Mouse (Mus musculus) hindbrain, embryonic 15.5 days (tissue): ENCODE results near the gene Ephb4. TPM values are rescaled to one million over a fixed set of nuclear protein-coding genes. Genes with fewer than 3 reads are reported as not detected.

Experiments
- ATAC-seq: fragments of 200-750 bp; cut with Nextera tagmentation; 2 replicates; pipeline ENCODE4 v1.8.0; 2017; ENCODE audit warnings: low read depth, moderate number of reproducible peaks, moderate TSS enrichment; ENCODE audit not compliant: low FRiP score
- H3K27ac ChIP-seq: fragments of 300-500 bp; sonication (generic); replicated peaks from 2 replicates; pipeline ENCODE4 v1.5.1; 2015; ENCODE audit warnings: mild to moderate bottlenecking, inconsistent platforms
- H3K27me3 ChIP-seq: fragments of 300-500 bp; sonication (generic); 2 replicates; pipeline ENCODE4 v1.6.1; 2015; ENCODE audit warnings: control low read depth, inconsistent platforms
- H3K36me3 ChIP-seq: fragments of 300-500 bp; sonication (generic); 2 replicates; pipeline ENCODE4 v1.6.1; 2015; ENCODE audit warnings: control low read depth, inconsistent platforms
- H3K4me1 ChIP-seq: fragments of 300-500 bp; sonication (generic); replicated peaks from 2 replicates; pipeline ENCODE4 v1.6.1; 2015; ENCODE audit warnings: control low read depth, inconsistent platforms
- H3K4me2 ChIP-seq: fragments of 300-500 bp; sonication (generic); 2 replicates; pipeline ENCODE4 v1.6.1; 2015; ENCODE audit warnings: moderate library complexity, mild to moderate bottlenecking, inconsistent platforms
- H3K4me3 ChIP-seq: fragments of 300-500 bp; sonication (generic); 2 replicates; pipeline ENCODE4 v1.5.1; 2015; ENCODE audit warnings: mild to moderate bottlenecking, inconsistent platforms
- H3K9ac ChIP-seq: fragments of 300-500 bp; sonication (generic); 2 replicates; pipeline ENCODE4 v1.6.1; 2015; ENCODE audit warnings: inconsistent platforms
- H3K9me3 ChIP-seq: fragments of 300-500 bp; sonication (generic); 2 replicates; pipeline ENCODE4 v1.6.1; 2016; ENCODE audit warnings: control low read depth, inconsistent platforms
- WGBS: fragments of 180-500 bp; shearing (Covaris S2); methylation state at CpG from one replicate; pipeline ENCODE4 v1.1.7; 2015; 5-methylcytosine and 5-hydroxymethylcytosine counted together
- polyA plus RNA-seq: library from polyadenylated mRNA; unstranded; fragments of >200 nt; fragmentation: Nextera tagmentation; extraction: Ambion mirVana; gene quantifications from 2 replicates; pipeline ENCODE4 v1.2.1, GENCODE M21; 2015

Ephb4 gene
- polyA plus RNA-seq, 1 experiment from 2014 or later = 8.4 TPM

- peak within 1 kb of the TSS; percentile 51 for H3K9ac ChIP-seq
- peak; percentile 73 for ATAC-seq
- H3K36me3 ChIP-seq = peaks cover 6% of the 10 kb centered on the region; the same call in 1 of the 2 replicates
- 17% methylated on average over 30 of the region's 30 CpGs for WGBS
- peak within 1 kb of the TSS; percentile 39 for H3K4me3 ChIP-seq
- H3K4me1 ChIP-seq = peaks cover 28% of the 10 kb centered on the region
- no peaks in the 10 kb centered on the region for H3K27me3 ChIP-seq
- peak within 1 kb of the TSS; percentile 59 for H3K4me2 ChIP-seq
- peak within 1 kb of the TSS; percentile 63 for H3K27ac ChIP-seq
- H3K9me3 ChIP-seq = no peaks in the 10 kb centered on the region
These were observed 35.5 kb upstream of the Ephb4 start, which contains the start of gene Trip6 for GRCm38 (mm10) chr5:137314193-137315083. Gene Trip6 (minus strand): TSS chr5:137314404.

GRCm38 (mm10) chr5:137315084-137315903 is 34.6 kb upstream of the Ephb4 start:
- Histone ChIP-seq H3K36me3 (peaks cover 13% of the 10 kb centered on the region; the same call in 1 of the 2 replicates), H3K9me3 (no peaks in the 10 kb centered on the region), H3K4me1 (peaks cover 28% of the 10 kb centered on the region), H3K27me3 (no peaks in the 10 kb centered on the region), H3K4me3 (no peak overlapping the region), H3K9ac (no peak overlapping the region), H3K27ac (no peak overlapping the region), H3K4me2 (no peak overlapping the region)
- WGBS = 44% methylated on average over 30 of the region's 30 CpGs
- ATAC-seq = peak; percentile 15; the same call in 1 of the 2 replicates

DNA sequence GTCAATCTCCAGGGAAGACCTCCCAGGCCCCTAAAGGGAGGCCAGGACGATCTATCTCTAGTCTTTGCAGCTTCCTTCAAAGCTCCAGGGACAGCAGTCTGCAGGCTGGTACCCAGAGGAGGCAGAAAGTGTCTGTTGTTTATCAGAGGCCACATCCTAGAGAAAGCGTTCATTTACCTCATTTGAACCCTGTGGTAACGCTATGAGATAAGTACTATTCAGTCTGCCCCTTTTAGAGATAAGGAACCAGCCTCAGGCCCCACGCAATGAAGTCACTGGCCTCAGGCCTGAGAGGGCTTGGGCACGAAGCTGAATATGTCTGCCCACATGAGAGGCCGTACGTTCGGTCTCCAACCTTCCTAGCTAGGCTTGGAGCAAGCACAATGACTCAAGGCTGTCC is 32.5 kb upstream of the Ephb4 start:
- WGBS = 89% methylated on average over 8 of the region's 8 CpGs
- H3K27ac ChIP-seq = no peak overlapping the region

GRCm38 (mm10) chr5:137318570-137318969 is 31.3 kb upstream of the Ephb4 start:
- Histone ChIP-seq H3K4me1 (peaks cover 18% of the 10 kb centered on the region), H3K9ac (no peak overlapping the region), H3K4me3 (no peak overlapping the region), H3K27me3 (no peaks in the 10 kb centered on the region), H3K4me2 (no peak overlapping the region), H3K36me3 (peaks cover 26% of the 10 kb centered on the region), H3K9me3 (no peaks in the 10 kb centered on the region), H3K27ac (no peak overlapping the region)
- WGBS = 100% methylated on average over 1 of the region's 1 CpGs
- no peak for ATAC-seq

More for the DNA sequence above, 32.5 kb upstream of the Ephb4 start:
- peaks cover 25% of the 10 kb centered on the region for H3K36me3 ChIP-seq
- H3K4me3 ChIP-seq = no peak overlapping the region
- H3K27me3 ChIP-seq = no peaks in the 10 kb centered on the region
- H3K9me3 ChIP-seq = no peaks in the 10 kb centered on the region
- ATAC-seq = no peak
- no peak overlapping the region for H3K4me2 ChIP-seq
- H3K9ac ChIP-seq = no peak overlapping the region
- H3K4me1 ChIP-seq = peaks cover 28% of the 10 kb centered on the region

- no peak overlapping the region for H3K4me3 ChIP-seq
- no peak overlapping the region for H3K27ac ChIP-seq
- no peak overlapping the region for H3K9ac ChIP-seq
- no peak for ATAC-seq
- no peaks in the 10 kb centered on the region for H3K4me1 ChIP-seq
- no peaks in the 10 kb centered on the region for H3K9me3 ChIP-seq
- H3K4me2 ChIP-seq = no peak overlapping the region
- H3K36me3 ChIP-seq = peaks cover 36% of the 10 kb centered on the region
- H3K27me3 ChIP-seq = no peaks in the 10 kb centered on the region
- 95% methylated on average over 3 of the region's 3 CpGs for WGBS
These were observed 28.9 kb upstream of the Ephb4 start for GRCm38 (mm10) chr5:137320996-137321395.

DNA sequence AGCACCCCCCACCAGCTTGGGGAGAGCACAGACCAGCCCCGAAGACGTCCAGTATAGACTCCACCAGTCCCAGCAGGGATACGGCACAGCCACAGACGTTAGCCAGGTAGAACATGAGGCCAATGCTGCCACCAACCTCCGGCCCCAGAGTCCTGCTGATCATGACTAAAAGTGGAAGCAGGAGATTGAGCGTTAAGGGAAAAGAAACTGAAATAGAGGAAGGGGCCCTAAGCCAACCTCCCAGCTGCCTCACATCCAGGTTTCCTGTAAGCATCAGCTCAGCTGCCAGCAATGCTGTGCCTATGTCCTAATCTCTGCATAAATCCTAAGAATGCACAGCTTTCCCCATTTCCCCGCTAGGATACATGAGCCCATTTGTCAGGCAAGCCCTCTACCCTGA is 19.0 kb upstream of the Ephb4 start:
- Histone ChIP-seq H3K9ac (no peak overlapping the region), H3K36me3 (peaks cover 7% of the 10 kb centered on the region), H3K9me3 (no peaks in the 10 kb centered on the region), H3K4me2 (no peak overlapping the region), H3K27me3 (no peaks in the 10 kb centered on the region), H3K4me3 (no peak overlapping the region), H3K27ac (no peak overlapping the region), H3K4me1 (peaks cover 20% of the 10 kb centered on the region)
- 90% methylated on average over 7 of the region's 7 CpGs for WGBS
- ATAC-seq = no peak

- Histone ChIP-seq H3K27ac (peak overlapping the region; percentile 80), H3K9ac (peak overlapping the region; percentile 87), H3K4me1 (peaks cover 27% of the 10 kb centered on the region), H3K4me2 (peak overlapping the region; percentile 99), H3K27me3 (no peaks in the 10 kb centered on the region), H3K9me3 (no peaks in the 10 kb centered on the region), H3K4me3 (peak overlapping the region; percentile 76), H3K36me3 (peaks cover under 1% of the 10 kb centered on the region; the same call in 1 of the 2 replicates)
- peak; percentile 63; the same call in 1 of the 2 replicates for ATAC-seq
- 17% methylated on average over 15 of the region's 15 CpGs for WGBS
These were observed 16.9 kb upstream of the Ephb4 start for GRCm38 (mm10) chr5:137332857-137333511.

DNA sequence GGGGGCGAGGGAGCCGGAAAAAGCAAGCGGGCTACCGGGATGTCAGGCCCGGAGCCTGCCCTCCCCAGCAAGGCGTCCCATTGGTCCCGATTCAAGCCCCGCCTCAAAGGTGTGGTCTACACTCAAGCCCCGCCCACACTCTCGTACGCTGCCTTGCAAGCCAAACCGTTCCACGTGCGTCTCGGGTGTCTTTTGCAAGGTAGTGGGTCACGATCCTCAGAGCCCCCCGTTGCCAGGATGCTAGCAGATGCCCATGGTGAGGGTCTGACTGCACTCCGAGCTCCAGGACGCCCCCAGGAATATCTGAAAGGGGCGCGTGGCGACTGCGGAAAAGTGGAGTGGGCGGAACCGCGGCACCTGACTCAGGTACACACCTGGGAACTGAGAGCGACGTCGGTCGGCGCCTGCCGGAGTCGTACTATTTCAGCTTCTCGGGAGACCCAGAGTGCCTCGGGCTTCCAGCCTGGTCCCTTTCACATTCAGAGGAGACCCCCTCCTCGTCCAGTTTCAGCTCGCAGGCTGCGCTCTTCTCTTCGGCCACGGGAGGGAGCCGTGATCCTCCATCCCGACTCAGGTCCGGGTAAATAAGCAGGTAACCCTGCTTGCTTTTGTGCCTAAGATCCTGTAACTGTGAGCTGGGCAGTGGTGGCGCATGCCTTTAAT is 16.3 kb upstream of the Ephb4 start, which contains the start of gene Slc12a9:
TSS of gene Slc12a9 (minus strand) at position 86 of the 663 bp plus-strand sequence.
- H3K9me3 ChIP-seq = no peaks in the 10 kb centered on the region
- H3K4me3 ChIP-seq = peak within 1 kb of the TSS; percentile 76
- 1% methylated on average over 44 of the region's 44 CpGs for WGBS
- H3K27me3 ChIP-seq = no peaks in the 10 kb centered on the region
- H3K4me1 ChIP-seq = peaks cover 27% of the 10 kb centered on the region
- peak within 1 kb of the TSS; percentile 99 for H3K4me2 ChIP-seq
- peak within 1 kb of the TSS; percentile 87 for H3K9ac ChIP-seq
- H3K27ac ChIP-seq = peak within 1 kb of the TSS; percentile 80
- peak; percentile 92 for ATAC-seq
- no peaks in the 10 kb centered on the region for H3K36me3 ChIP-seq

DNA sequence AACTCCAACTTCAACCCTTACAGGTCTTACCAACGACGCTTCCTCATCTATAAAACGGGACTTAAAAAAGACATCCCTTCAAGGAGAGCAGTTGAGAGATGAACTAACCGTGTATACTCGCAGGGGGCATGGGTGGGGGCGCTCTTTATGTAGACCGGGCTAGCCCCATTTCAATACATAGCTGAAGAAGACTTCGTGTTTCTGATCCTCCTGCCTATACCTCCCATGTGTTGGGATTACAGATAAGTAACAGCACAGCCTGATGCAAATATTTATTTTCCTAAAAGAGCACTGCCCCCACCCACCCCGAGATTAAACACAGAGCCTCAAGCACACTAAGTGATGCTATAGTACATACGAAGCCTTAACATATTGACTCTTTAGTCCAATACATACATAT is 15.6 kb upstream of the Ephb4 start:
- H3K27me3 ChIP-seq = no peaks in the 10 kb centered on the region
- ATAC-seq = no peak
- 56% methylated on average over 10 of the region's 10 CpGs for WGBS
- H3K4me1 ChIP-seq = peaks cover 34% of the 10 kb centered on the region
- H3K36me3 ChIP-seq = no peaks in the 10 kb centered on the region
- H3K4me3 ChIP-seq = peak overlapping the region; percentile 76
- H3K4me2 ChIP-seq = peak overlapping the region; percentile 99
- H3K9ac ChIP-seq = no peak overlapping the region
- no peak overlapping the region for H3K27ac ChIP-seq
- H3K9me3 ChIP-seq = no peaks in the 10 kb centered on the region

DNA sequence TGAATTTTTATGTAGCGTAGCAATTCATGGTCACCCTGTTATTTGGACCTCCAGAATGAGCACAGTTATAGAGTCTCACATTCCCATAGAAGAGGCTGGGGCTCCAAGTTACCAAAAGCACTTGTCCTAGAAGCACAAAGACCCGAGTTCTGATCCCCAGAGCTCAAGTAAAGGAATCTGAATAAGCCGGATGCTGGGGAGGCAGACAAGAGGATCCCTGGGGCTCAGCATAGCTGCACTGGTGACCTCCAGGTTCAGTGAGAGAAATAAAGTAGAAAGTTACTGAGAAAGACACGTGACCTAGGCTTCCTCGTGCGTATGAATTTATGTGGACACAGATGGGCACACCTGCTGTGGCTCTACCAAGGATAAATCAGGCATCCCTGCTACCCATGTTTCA is 14.8 kb upstream of the Ephb4 start:
- Histone ChIP-seq H3K4me1 (peaks cover 41% of the 10 kb centered on the region), H3K4me2 (no peak overlapping the region), H3K27ac (no peak overlapping the region), H3K27me3 (no peaks in the 10 kb centered on the region), H3K9me3 (no peaks in the 10 kb centered on the region), H3K36me3 (no peaks in the 10 kb centered on the region), H3K4me3 (no peak overlapping the region), H3K9ac (no peak overlapping the region)
- ATAC-seq = no peak
- 59% methylated on average over 6 of the region's 6 CpGs for WGBS

DNA sequence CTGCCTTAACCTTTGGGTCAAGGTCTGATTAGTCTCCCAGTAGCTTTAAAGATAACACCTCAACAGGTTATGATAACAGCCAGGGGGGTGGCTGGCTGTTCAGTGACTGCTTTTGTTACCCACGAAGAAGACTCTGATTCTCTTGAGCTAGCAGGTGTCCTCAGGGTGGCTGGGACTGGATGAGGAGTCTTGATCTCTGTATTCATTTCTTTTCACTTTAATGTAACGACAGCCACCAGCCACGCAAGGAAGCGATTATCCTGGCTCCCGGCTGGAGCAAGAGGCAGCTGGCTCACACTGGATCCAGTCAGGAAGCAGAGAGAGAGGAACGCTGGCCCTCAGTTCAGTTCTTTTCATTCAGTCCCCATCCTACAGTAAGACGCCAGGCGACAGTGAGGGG is 12.7 kb upstream of the Ephb4 start:
- 64% methylated on average over 8 of the region's 8 CpGs for WGBS

More for the DNA sequence above, 12.7 kb upstream of the Ephb4 start:
- no peaks in the 10 kb centered on the region for H3K27me3 ChIP-seq
- H3K4me3 ChIP-seq = no peak overlapping the region
- no peak overlapping the region for H3K9ac ChIP-seq
- peaks cover 38% of the 10 kb centered on the region for H3K4me1 ChIP-seq
- H3K36me3 ChIP-seq = no peaks in the 10 kb centered on the region
- H3K9me3 ChIP-seq = no peaks in the 10 kb centered on the region
- ATAC-seq = no peak
- no peak overlapping the region for H3K27ac ChIP-seq
- H3K4me2 ChIP-seq = no peak overlapping the region
